Mouse (Mus musculus): ENCODE measurements around the gene Ano6. TPM values are rescaled to one million over a fixed set of nuclear protein-coding genes. Genes with fewer than 3 reads are reported as not detected.

Gene Ano6
- polyA plus RNA-seq, 1 experiment from 2014 or later: 40.8 TPM

Small RNA genes within 50 kb of the gene (microRNA-seq; reads per million reads assigned to microRNA genes)
- gene Gm25070: not detected

Other genes with a start within 250 kb of the Ano6 start
- not detected in 2 replicates for gene Dbx2, start 134.9 kb upstream of the Ano6 start, polyA plus RNA-seq (2016; fragmentation: Nextera tagmentation; extraction: Ambion mirVana)